Mouse (Mus musculus) lung, embryonic 16.5 days (tissue): Measurements from ENCODE around the gene Dppa3. TPM values are rescaled to one million over a fixed set of nuclear protein-coding genes. Genes with fewer than 3 reads are reported as not detected.

Experiments used
- ATAC-seq: fragments of 200-750 bp; cut with Nextera tagmentation; 2 replicates; pipeline ENCODE4 v1.8.0; 2017; ENCODE audit warnings: low read depth, mild to moderate bottlenecking, moderate library complexity
- H3K27ac ChIP-seq: fragments of 300-500 bp; sonication (generic); 2 replicates; pipeline ENCODE4 v1.5.1; 2014; ENCODE audit warnings: mild to moderate bottlenecking, control low read depth, low read length
- H3K27me3 ChIP-seq: fragments of 300-500 bp; sonication (generic); 2 replicates; pipeline ENCODE4 v1.6.1; 2014; ENCODE audit warnings: low read depth, low read length, mixed read lengths; ENCODE audit not compliant: control insufficient read depth, insufficient read depth
- H3K36me3 ChIP-seq: fragments of 300-500 bp; sonication (generic); 2 replicates; pipeline ENCODE4 v1.6.1; 2014; ENCODE audit warnings: low read length; ENCODE audit not compliant: control insufficient read depth, insufficient read depth
- H3K4me1 ChIP-seq: fragments of 300-500 bp; sonication (generic); replicated peaks from 2 replicates; pipeline ENCODE4 v1.6.1; 2014; ENCODE audit warnings: low read length, mixed read lengths; ENCODE audit not compliant: control insufficient read depth, insufficient read depth
- H3K4me2 ChIP-seq: fragments of 300-500 bp; sonication (generic); 2 replicates; pipeline ENCODE4 v1.6.1; 2014; ENCODE audit warnings: low read depth, low read length, control low read depth
- H3K4me3 ChIP-seq: fragments of 300-500 bp; sonication (generic); 2 replicates; pipeline ENCODE4 v1.5.1; 2014; ENCODE audit warnings: mild to moderate bottlenecking, low read length, control low read depth
- H3K9ac ChIP-seq: fragments of 300-500 bp; sonication (generic); 2 replicates; pipeline ENCODE4 v1.6.1; 2014; ENCODE audit warnings: low read length, control low read depth
- H3K9me3 ChIP-seq: fragments of 300-500 bp; sonication (generic); 2 replicates; pipeline ENCODE4 v1.6.1; 2016; ENCODE audit warnings: low read length; ENCODE audit not compliant: control insufficient read depth
- whole genome bisulfite sequencing: fragments of 180-500 bp; shearing (Covaris S2); extraction: QIAGEN DNeasy Blood & Tissue Kit; methylation state at CpG from one replicate; pipeline ENCODE4 v1.1.7; 2014; 5-methylcytosine and 5-hydroxymethylcytosine counted together
- polyA plus RNA-seq: library from polyadenylated mRNA; unstranded; fragments of >200 nt; fragmentation: Nextera tagmentation; extraction: Ambion mirVana; gene quantifications from 2 replicates; pipeline ENCODE4 v1.2.1, GENCODE M21; 2015

Dppa3 gene
- polyA plus RNA-seq, 1 experiment from 2014 or later, result 0.39 TPM

DNA sequence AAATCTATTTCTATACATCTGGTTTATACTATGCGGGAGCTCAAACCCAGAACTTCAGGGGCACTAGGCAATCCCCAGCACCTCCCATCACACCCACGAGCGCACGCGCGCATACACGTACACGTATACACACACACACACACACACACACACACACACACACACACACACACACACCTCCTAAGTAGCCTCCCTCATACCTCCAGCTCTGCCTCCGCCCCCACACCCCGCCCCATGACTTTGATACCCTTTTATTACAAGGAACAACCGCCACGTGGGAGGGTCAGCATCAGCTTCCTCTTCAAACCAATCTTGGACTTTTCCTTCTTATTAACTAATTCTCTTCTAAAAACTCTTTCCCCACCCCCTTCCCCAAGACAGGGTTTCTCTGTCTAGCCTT is 18.5 kb upstream of the Dppa3 start:
- no peaks in the 10 kb centered on the region for H3K9me3 ChIP-seq
- ATAC-seq, result no peak
- WGBS, result 88% methylated on average over 12 of the region's 12 CpGs

DNA sequence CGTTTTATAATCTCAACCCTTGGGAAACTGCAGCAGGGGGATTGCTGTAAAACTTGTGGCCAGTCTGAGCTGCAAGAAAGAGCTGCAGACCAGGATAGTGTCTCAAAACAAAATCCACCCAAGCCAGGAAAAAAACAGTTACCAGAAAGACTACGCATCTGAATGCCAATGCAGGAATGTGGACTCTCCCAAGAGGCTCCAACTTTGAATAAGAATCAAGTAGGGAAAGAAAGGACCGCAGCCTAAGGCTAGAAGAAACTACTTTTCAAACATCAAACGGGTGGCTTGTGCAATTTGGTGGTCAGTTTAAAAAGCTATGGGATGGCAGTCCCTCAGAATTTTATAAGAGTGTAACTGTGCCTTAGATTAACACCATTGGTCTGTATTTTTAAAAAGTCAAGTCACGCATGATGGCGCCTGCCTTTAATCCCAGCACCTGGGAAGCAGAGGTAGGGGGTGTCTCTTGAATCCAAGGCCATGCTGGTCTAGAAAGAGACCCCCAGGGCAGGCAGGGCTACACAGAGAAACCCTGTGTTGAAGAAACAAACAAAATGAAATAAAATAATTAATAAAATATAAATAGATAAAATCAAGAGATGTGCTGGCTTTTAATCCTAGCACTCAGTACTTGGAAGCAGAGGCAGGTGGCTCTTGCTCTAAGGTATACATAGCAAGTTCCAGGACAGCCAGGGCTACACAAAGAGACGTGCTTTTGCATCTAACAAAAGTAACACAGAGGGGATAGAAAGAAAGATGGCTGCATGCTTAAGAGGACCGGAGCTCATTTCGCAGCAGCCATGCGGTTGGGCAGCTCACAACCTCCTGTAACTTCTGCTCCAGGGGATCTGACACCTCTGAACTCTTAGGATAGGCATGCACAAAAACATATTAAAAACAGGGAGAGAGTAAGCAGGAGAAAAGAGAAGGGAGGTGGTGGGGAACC is 17.5 kb upstream of the Dppa3 start:
- Histone ChIP-seq H3K9me3 (no peaks in the 10 kb centered on the region), H3K4me3 (no peak overlapping the region), H3K36me3 (no peaks in the 10 kb centered on the region), H3K27me3 (no peaks in the 10 kb centered on the region), H3K4me1 (no peaks in the 10 kb centered on the region), H3K27ac (no peak overlapping the region), H3K9ac (no peak overlapping the region), H3K4me2 (no peak overlapping the region)
- 74% methylated on average over 10 of the region's 10 CpGs for WGBS
- ATAC-seq, result no peak

More for the DNA sequence above, 18.5 kb upstream of the Dppa3 start:
- H3K9ac ChIP-seq, result no peak overlapping the region
- no peaks in the 10 kb centered on the region for H3K27me3 ChIP-seq
- H3K4me1 ChIP-seq, result no peaks in the 10 kb centered on the region
- no peak overlapping the region for H3K4me2 ChIP-seq
- H3K36me3 ChIP-seq, result no peaks in the 10 kb centered on the region
- H3K27ac ChIP-seq, result no peak overlapping the region
- H3K4me3 ChIP-seq, result no peak overlapping the region

DNA sequence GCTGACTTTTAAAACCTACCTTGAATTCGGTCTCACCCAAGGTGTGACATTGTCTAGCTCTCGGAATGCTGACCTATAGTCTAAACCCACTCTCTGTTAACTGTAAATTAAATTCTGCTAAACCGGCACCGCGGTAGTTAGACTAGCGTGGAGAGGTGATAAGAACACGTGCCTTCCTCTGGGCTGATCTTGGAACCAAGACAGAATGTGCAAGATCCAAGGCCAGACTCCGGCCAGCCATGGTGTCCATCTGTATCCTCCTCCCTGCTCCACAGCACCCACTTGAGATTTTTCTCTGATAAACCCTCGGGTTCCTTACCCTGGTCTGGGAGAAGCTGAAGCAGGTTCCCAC is 16.9 kb upstream of the Dppa3 start:
- WGBS, result 37% methylated on average over 9 of the region's 9 CpGs
- no peak overlapping the region for H3K9ac ChIP-seq
- no peaks in the 10 kb centered on the region for H3K9me3 ChIP-seq
- no peaks in the 10 kb centered on the region for H3K27me3 ChIP-seq
- H3K4me3 ChIP-seq, result no peak overlapping the region
- no peaks in the 10 kb centered on the region for H3K4me1 ChIP-seq
- H3K27ac ChIP-seq, result no peak overlapping the region
- H3K36me3 ChIP-seq, result no peaks in the 10 kb centered on the region
- no peak overlapping the region for H3K4me2 ChIP-seq
- ATAC-seq, result no peak

GRCm38 (mm10) chr6:122609771-122610170 is 16.4 kb upstream of the Dppa3 start, which contains the start of gene Gdf3:
Gdf3 (minus strand) TSS chr6:122610087.
- Histone ChIP-seq H3K36me3 (no peaks in the 10 kb centered on the region), H3K9ac (no peak within 1 kb of the TSS), H3K9me3 (no peaks in the 10 kb centered on the region), H3K4me3 (no peak within 1 kb of the TSS), H3K27ac (no peak within 1 kb of the TSS), H3K4me2 (no peak within 1 kb of the TSS), H3K4me1 (no peaks in the 10 kb centered on the region), H3K27me3 (no peaks in the 10 kb centered on the region)
- WGBS, result 28% methylated on average over 14 of the region's 14 CpGs
- ATAC-seq, result no peak

DNA sequence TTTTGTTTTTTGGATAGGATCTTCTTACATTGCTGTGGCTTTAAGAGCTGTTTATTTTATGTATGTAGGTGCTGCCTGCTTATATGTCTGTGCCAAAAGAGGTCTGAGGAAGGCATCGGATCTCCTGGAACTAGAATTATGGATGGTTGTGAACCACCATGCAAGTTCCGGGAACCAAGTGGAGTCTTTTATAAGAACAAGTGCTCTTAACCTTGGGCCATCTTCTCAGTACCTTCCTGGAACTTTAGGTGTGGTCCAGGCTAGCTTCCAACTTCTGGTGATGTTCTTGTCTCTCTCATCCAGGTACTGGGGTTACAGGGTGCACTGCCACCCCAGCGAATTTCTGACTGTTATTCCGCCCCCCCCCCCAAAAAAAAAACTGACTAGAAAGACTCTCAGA is 13.8 kb upstream of the Dppa3 start:
- no peak for ATAC-seq
- Histone ChIP-seq H3K4me3 (no peak overlapping the region), H3K27me3 (no peaks in the 10 kb centered on the region), H3K9me3 (no peaks in the 10 kb centered on the region), H3K27ac (no peak overlapping the region), H3K9ac (no peak overlapping the region), H3K4me1 (no peaks in the 10 kb centered on the region), H3K36me3 (no peaks in the 10 kb centered on the region), H3K4me2 (no peak overlapping the region)
- WGBS, result 67% methylated on average over 4 of the region's 4 CpGs

DNA sequence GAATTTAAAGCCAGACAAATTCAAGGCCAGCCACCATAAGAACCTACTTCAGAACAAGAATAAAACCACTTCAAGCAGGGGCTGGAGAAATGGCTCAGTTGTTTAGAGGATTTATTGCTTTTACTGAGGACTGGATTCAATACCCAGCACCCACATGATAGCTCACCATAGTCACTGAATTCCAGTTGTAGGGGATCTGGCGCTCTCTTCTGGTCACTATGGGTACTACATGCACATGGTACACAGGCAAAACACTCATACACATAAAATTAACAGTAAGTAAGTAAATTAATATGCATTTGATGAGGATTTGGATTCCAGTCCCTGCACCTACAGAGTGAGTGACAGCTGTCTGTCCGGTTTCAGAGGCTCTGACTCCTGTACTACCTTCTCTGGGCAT is 12.2 kb upstream of the Dppa3 start:
- H3K4me3 ChIP-seq, result no peak overlapping the region
- no peaks in the 10 kb centered on the region for H3K27me3 ChIP-seq
- no peak overlapping the region for H3K4me2 ChIP-seq
- no peaks in the 10 kb centered on the region for H3K4me1 ChIP-seq
- H3K9me3 ChIP-seq, result no peaks in the 10 kb centered on the region
- WGBS, result 65% methylated on average over 2 of the region's 2 CpGs
- H3K9ac ChIP-seq, result no peak overlapping the region
- no peak for ATAC-seq
- no peaks in the 10 kb centered on the region for H3K36me3 ChIP-seq
- no peak overlapping the region for H3K27ac ChIP-seq

DNA sequence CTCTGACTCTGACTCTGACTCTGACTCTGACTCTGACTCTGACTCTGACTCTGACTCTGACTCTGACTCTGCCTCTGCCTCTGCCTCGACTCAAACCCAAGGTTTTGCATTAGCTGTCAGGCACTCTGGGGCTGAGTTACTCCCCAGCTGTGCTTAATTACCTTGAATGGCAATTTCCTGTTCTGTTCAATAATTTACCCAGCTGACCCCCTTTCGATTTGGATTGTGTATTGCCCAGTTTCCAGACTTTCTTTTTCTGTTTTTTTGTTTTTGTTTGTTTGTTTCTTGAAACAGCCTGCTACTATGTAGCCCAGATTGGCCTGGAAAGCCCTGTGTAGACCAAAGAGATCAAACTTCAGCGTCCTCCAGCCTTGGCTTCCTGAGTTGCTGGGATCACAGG is 10.2 kb upstream of the Dppa3 start:
- H3K9ac ChIP-seq, result no peak overlapping the region
- WGBS, result 61% methylated on average over 3 of the region's 3 CpGs
- H3K27me3 ChIP-seq, result no peaks in the 10 kb centered on the region
- no peaks in the 10 kb centered on the region for H3K4me1 ChIP-seq
- no peaks in the 10 kb centered on the region for H3K9me3 ChIP-seq
- no peaks in the 10 kb centered on the region for H3K36me3 ChIP-seq
- no peak overlapping the region for H3K4me2 ChIP-seq
- H3K4me3 ChIP-seq, result no peak overlapping the region
- no peak for ATAC-seq
- no peak overlapping the region for H3K27ac ChIP-seq

- H3K27ac ChIP-seq, result no peak overlapping the region
- no peaks in the 10 kb centered on the region for H3K9me3 ChIP-seq
- 88% methylated on average over 6 of the region's 6 CpGs for WGBS
- no peak overlapping the region for H3K9ac ChIP-seq
- no peaks in the 10 kb centered on the region for H3K4me1 ChIP-seq
- H3K4me2 ChIP-seq, result no peak overlapping the region
- no peak overlapping the region for H3K4me3 ChIP-seq
- H3K36me3 ChIP-seq, result no peaks in the 10 kb centered on the region
- H3K27me3 ChIP-seq, result no peaks in the 10 kb centered on the region
- no peak for ATAC-seq
Observed at GRCm38 (mm10) chr6:122621066-122621465, 5.1 kb upstream of the Dppa3 start.

DNA sequence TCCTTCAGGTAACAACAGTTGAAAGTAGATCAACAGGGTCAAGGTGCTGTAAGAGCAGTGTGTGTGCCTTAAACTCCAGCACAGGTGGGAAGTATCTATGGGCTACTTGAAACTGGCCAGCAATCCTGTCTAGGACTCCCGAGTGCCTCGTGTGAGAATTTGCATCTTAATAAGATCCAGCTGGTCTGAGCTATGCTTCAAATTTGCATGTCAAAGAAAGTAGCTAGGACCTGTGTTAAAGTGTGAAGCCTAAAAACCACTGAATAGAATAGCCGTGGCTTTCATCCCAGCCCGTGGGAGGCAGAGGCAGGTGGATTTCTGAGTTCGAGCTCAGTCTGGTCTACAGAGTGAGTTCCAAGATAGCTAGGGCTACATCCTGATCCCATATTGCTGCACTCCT is 1.7 kb upstream of the Dppa3 start:
- H3K4me2 ChIP-seq, result no peak overlapping the region
- no peaks in the 10 kb centered on the region for H3K9me3 ChIP-seq
- no peaks in the 10 kb centered on the region for H3K36me3 ChIP-seq
- H3K27me3 ChIP-seq, result no peaks in the 10 kb centered on the region; the same call in 1 of the 2 replicates
- H3K9ac ChIP-seq, result no peak overlapping the region
- no peak overlapping the region for H3K4me3 ChIP-seq
- no peak for ATAC-seq
- no peak overlapping the region for H3K27ac ChIP-seq
- WGBS, result 50% methylated on average over 5 of the region's 5 CpGs
- no peaks in the 10 kb centered on the region for H3K4me1 ChIP-seq
